Mouse (Mus musculus): ENCODE data around the gene Eif3k. TPM values are rescaled to one million over a fixed set of nuclear protein-coding genes. Genes with fewer than 3 reads are reported as not detected.
A peak's percentile ranks its signal among the peaks of the same experiment; 100 is the strongest.

Gene Eif3k
- polyA plus RNA-seq, 1 experiment, result 335 TPM

DNA sequence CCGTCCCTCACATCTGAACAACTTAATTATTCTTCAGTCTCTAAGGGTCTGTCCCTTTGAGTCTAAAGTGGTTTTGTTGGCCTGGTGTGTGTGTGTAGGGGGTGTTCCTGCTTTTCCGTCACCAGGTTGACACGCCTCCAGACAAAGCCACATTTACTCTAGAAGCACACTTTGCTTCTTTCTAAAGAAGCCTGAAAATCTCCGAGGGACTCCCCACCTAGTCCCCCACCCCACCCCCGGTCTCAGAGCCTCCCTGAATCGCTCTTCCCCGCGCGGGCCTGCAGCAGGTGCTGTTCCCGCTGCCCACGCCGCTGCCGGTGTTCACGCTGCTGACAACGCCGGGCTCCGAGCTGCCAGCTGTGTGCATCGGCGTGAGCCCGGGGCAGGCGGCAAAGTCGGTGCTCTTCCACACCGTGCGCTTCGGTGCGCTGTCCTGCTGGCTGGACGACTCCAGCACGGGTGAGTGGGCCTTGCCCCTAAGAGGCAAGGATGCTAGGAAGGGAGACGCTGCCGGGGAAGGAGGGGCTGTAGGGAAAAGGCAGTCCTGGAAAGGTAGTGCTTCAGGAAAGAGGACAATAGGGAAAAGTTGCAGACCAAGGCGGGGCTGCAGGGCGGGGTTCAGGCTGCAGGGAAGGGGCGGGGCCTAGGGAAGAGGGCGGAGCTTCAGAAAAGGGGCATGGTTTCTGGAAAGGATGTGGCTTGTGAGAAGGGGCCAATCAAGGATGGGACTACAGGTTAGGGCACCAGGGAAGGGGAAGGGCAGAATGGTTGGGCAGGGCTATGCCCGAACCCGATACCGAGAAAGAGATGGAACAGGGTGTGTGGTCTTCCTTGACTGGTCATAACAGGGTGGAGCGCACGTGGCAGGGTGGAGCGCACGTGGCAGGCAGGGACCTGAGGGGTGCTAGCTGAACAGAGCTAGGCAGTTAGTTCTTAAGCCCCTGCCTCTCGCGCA is 19.3 kb upstream of the Eif3k start:
- no peak overlapping the region for H3K4me2 ChIP-seq (ENCODE audit: low read depth)
- H3K27me3 ChIP-seq (ENCODE audit: control insufficient read depth, insufficient read depth, insufficient read length), result no peaks in the 10 kb centered on the region
- no peaks in the 10 kb centered on the region for H3K36me3 ChIP-seq (ENCODE audit: control insufficient read depth, insufficient read depth)
- H3K4me3 ChIP-seq, result no peak overlapping the region
- H3ac ChIP-seq (ENCODE audit: control insufficient read depth, insufficient read length), result no peak overlapping the region
- TF ChIP-seq POLR2A (IDR thresholded peaks at IDR 0.05; ENCODE audit: insufficient read length, low read depth) (peak; percentile 50), E2F4 (IDR thresholded peaks at IDR 0.05; ENCODE audit: insufficient read depth) (no peak), MYOD1 (IDR thresholded peaks at IDR 0.05; ENCODE audit: control insufficient read depth in 1 of 3, insufficient read length in 2 of 3, low read depth in 2 of 3) (peak in 2 of 3 experiments; percentile 5 to 41), POLR2AphosphoS2 (IDR thresholded peaks at IDR 0.05; ENCODE audit: insufficient read length, low read depth) (peak; percentile 76), MYOG (IDR thresholded peaks at IDR 0.05; ENCODE audit: control insufficient read depth in 1 of 3, insufficient read depth in 1 of 3, insufficient read length in 2 of 3, low read depth in 2 of 3) (peak in 2 of 3 experiments; percentile 9 to 29)
- H3K79me2 ChIP-seq (ENCODE audit: control insufficient read depth, insufficient read depth), result no peaks in the 10 kb centered on the region

- Histone ChIP-seq H3ac (ENCODE audit: control insufficient read depth, insufficient read length) (no peak overlapping the region), H3K27me3 (ENCODE audit: control insufficient read depth, insufficient read depth, insufficient read length) (peaks cover 17% of the 10 kb centered on the region), H3K4me2 (ENCODE audit: low read depth) (no peak overlapping the region), H3K36me3 (ENCODE audit: control insufficient read depth, insufficient read depth) (no peaks in the 10 kb centered on the region), H3K79me2 (ENCODE audit: control insufficient read depth, insufficient read depth) (no peaks in the 10 kb centered on the region), H3K4me3 (no peak overlapping the region)
- TF ChIP-seq TCF12 (IDR thresholded peaks at IDR 0.05; ENCODE audit: insufficient read depth, poor library complexity, severe bottlenecking) (no peak), MAX (IDR thresholded peaks at IDR 0.05; ENCODE audit: low read depth) (no peak), TCF3 (IDR thresholded peaks at IDR 0.05; ENCODE audit: insufficient read length, low read depth) (no peak), USF1 (IDR thresholded peaks at IDR 0.05; ENCODE audit: low read depth) (no peak), REST (IDR thresholded peaks at IDR 0.05; ENCODE audit: insufficient read depth, insufficient read length) (no peak), SRF (IDR thresholded peaks at IDR 0.05; ENCODE audit: control insufficient read depth, insufficient read length, low read depth) (no peak), POLR2AphosphoS2 (IDR thresholded peaks at IDR 0.05; ENCODE audit: insufficient read length, low read depth) (no peak), MYOG (IDR thresholded peaks at IDR 0.05; ENCODE audit: control insufficient read depth in 1 of 3, insufficient read depth in 1 of 3, insufficient read length in 2 of 3, low read depth in 2 of 3) (no peak), E2F4 (IDR thresholded peaks at IDR 0.05; ENCODE audit: insufficient read depth) (no peak), POLR2A (IDR thresholded peaks at IDR 0.05; ENCODE audit: insufficient read length, low read depth) (no peak), MYOD1 (IDR thresholded peaks at IDR 0.05; ENCODE audit: control insufficient read depth in 1 of 3, insufficient read length in 2 of 3, low read depth in 2 of 3) (no peak)
Measured at GRCm38 (mm10) chr7:28993402-28993801, 11.7 kb upstream of the Eif3k start.

GRCm38 (mm10) chr7:28992997-28993396 is 11.3 kb upstream of the Eif3k start:
- no peak overlapping the region for H3K4me3 ChIP-seq
- TF ChIP-seq E2F4 (IDR thresholded peaks at IDR 0.05; ENCODE audit: insufficient read depth), result no peak
- no peak for TF ChIP-seq REST (IDR thresholded peaks at IDR 0.05; ENCODE audit: insufficient read depth, insufficient read length)
- H3K4me2 ChIP-seq (ENCODE audit: low read depth), result no peak overlapping the region
- H3K27me3 ChIP-seq (ENCODE audit: control insufficient read depth, insufficient read depth, insufficient read length), result peaks cover 17% of the 10 kb centered on the region
- H3K36me3 ChIP-seq (ENCODE audit: control insufficient read depth, insufficient read depth), result no peaks in the 10 kb centered on the region
- H3ac ChIP-seq (ENCODE audit: control insufficient read depth, insufficient read length), result no peak overlapping the region
- no peaks in the 10 kb centered on the region for H3K79me2 ChIP-seq (ENCODE audit: control insufficient read depth, insufficient read depth)

DNA sequence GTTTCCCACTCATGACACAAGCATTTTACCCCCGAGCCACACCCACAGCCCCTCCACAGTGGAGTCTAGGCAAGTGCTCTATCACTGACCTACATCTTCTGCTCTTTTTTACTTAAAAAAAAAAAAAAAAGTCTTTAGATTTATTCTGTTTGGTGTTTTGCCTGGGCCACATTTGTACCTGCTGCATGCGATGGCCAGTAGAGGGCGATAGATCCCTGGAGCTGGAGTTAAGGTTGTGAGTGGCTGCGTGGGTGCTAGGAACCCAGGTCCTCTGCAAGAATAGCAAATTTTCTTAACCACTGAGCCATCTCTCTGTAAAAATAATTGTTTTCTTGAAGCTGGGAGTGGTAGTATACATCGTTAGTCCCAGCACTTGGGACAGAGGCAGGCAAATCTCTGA is 10.0 kb upstream of the Eif3k start:
- no peak overlapping the region for H3K4me2 ChIP-seq (ENCODE audit: low read depth)
- no peak for TF ChIP-seq MAX (IDR thresholded peaks at IDR 0.05; ENCODE audit: low read depth)
- no peak for TF ChIP-seq MYOD1 (IDR thresholded peaks at IDR 0.05; ENCODE audit: control insufficient read depth in 1 of 3, insufficient read length in 2 of 3, low read depth in 2 of 3)
- TF ChIP-seq POLR2AphosphoS2 (IDR thresholded peaks at IDR 0.05; ENCODE audit: insufficient read length, low read depth), result no peak
- no peak for TF ChIP-seq TCF3 (IDR thresholded peaks at IDR 0.05; ENCODE audit: insufficient read length, low read depth)
- no peak for TF ChIP-seq SRF (IDR thresholded peaks at IDR 0.05; ENCODE audit: control insufficient read depth, insufficient read length, low read depth)
- no peak for TF ChIP-seq POLR2A (IDR thresholded peaks at IDR 0.05; ENCODE audit: insufficient read length, low read depth)
- TF ChIP-seq CEBPB (IDR thresholded peaks at IDR 0.05; ENCODE audit: insufficient read depth, poor library complexity, severe bottlenecking), result no peak
- no peak for TF ChIP-seq TCF12 (IDR thresholded peaks at IDR 0.05; ENCODE audit: insufficient read depth, poor library complexity, severe bottlenecking)
- no peak for TF ChIP-seq MYOG (IDR thresholded peaks at IDR 0.05; ENCODE audit: control insufficient read depth in 1 of 3, insufficient read depth in 1 of 3, insufficient read length in 2 of 3, low read depth in 2 of 3)
- no peak for TF ChIP-seq E2F4 (IDR thresholded peaks at IDR 0.05; ENCODE audit: insufficient read depth)
- TF ChIP-seq USF1 (IDR thresholded peaks at IDR 0.05; ENCODE audit: low read depth), result no peak
- TF ChIP-seq REST (IDR thresholded peaks at IDR 0.05; ENCODE audit: insufficient read depth, insufficient read length), result no peak
- H3K27me3 ChIP-seq (ENCODE audit: control insufficient read depth, insufficient read depth, insufficient read length), result peaks cover 17% of the 10 kb centered on the region
- H3ac ChIP-seq (ENCODE audit: control insufficient read depth, insufficient read length), result no peak overlapping the region
- no peaks in the 10 kb centered on the region for H3K79me2 ChIP-seq (ENCODE audit: control insufficient read depth, insufficient read depth)
- H3K36me3 ChIP-seq (ENCODE audit: control insufficient read depth, insufficient read depth), result no peaks in the 10 kb centered on the region
- H3K4me3 ChIP-seq, result no peak overlapping the region

DNA sequence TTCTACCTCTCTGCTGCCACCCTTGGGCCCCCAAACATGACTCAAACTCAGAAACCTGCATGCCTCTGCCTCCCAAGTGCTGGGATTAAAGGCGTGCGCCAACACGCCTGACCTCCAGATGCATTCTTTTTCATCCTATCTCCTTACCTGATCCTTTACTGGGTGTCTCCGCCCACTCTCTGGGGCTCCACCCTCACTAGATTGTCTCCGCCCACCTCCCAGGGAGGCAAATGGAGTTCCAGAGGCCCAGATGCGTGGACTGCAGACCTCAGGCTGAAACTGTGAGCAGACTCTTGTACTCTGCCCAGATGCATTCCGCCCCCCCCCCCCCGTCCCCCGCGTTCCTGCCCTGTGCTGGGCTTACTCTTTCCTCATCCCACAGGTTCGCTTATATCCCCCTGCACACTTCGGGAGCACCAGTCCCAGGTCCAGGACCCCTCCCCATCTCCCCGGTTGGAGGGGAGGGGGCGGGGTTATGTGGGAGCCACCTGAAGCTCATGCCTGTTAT is 9.2 kb upstream of the Eif3k start:
- Histone ChIP-seq H3K36me3 (ENCODE audit: control insufficient read depth, insufficient read depth) (no peaks in the 10 kb centered on the region), H3K4me2 (ENCODE audit: low read depth) (no peak overlapping the region), H3K4me3 (no peak overlapping the region), H3ac (ENCODE audit: control insufficient read depth, insufficient read length) (no peak overlapping the region), H3K79me2 (ENCODE audit: control insufficient read depth, insufficient read depth) (no peaks in the 10 kb centered on the region), H3K27me3 (ENCODE audit: control insufficient read depth, insufficient read depth, insufficient read length) (peaks cover 17% of the 10 kb centered on the region)
- no peak for TF ChIP-seq CEBPB (IDR thresholded peaks at IDR 0.05; ENCODE audit: insufficient read depth, poor library complexity, severe bottlenecking)
- TF ChIP-seq POLR2AphosphoS2 (IDR thresholded peaks at IDR 0.05; ENCODE audit: insufficient read length, low read depth), result no peak
- no peak for TF ChIP-seq MYOG (IDR thresholded peaks at IDR 0.05; ENCODE audit: control insufficient read depth in 1 of 3, insufficient read depth in 1 of 3, insufficient read length in 2 of 3, low read depth in 2 of 3)
- no peak for TF ChIP-seq MYOD1 (IDR thresholded peaks at IDR 0.05; ENCODE audit: control insufficient read depth in 1 of 3, insufficient read length in 2 of 3, low read depth in 2 of 3)
- no peak for TF ChIP-seq USF1 (IDR thresholded peaks at IDR 0.05; ENCODE audit: low read depth)
- no peak for TF ChIP-seq REST (IDR thresholded peaks at IDR 0.05; ENCODE audit: insufficient read depth, insufficient read length)
- TF ChIP-seq E2F4 (IDR thresholded peaks at IDR 0.05; ENCODE audit: insufficient read depth), result no peak
- TF ChIP-seq POLR2A (IDR thresholded peaks at IDR 0.05; ENCODE audit: insufficient read length, low read depth), result no peak
- no peak for TF ChIP-seq TCF3 (IDR thresholded peaks at IDR 0.05; ENCODE audit: insufficient read length, low read depth)
- no peak for TF ChIP-seq TCF12 (IDR thresholded peaks at IDR 0.05; ENCODE audit: insufficient read depth, poor library complexity, severe bottlenecking)
- TF ChIP-seq MAX (IDR thresholded peaks at IDR 0.05; ENCODE audit: low read depth), result no peak
- TF ChIP-seq SRF (IDR thresholded peaks at IDR 0.05; ENCODE audit: control insufficient read depth, insufficient read length, low read depth), result no peak

Measured in myocyte (in vitro differentiated cells).